ENCODE assay signal across 26 mouse cellular contexts in genomic region chr3:63348893-63349426, GRCm38 (mm10).
A peak's percentile ranks its signal among the peaks of the same experiment; 100 is the strongest.
DNase-seq lines count a peak whose midpoint lies in the region; ATAC-seq and TF ChIP-seq lines count a peak whose summit lies in the region.
"Had no signal": no experiment of that assay in that cellular context is flagged by ENCODE, and none has a peak within 500 bp of the region (broad histone marks: within the 10 kb centered on the region; RNA-seq: fewer than 3 reads in every experiment).

No protein-coding gene starts in this region.

- H3K36me3 ChIP-seq in kidney, adult 2 months (ENCODE audit: control insufficient read depth, insufficient read depth, low read length) = no peaks in the 10 kb centered on the region
- H3K36me3 ChIP-seq in kidney, embryonic 14.5 days (ENCODE audit: control insufficient read depth, insufficient read depth, low read length) = no peaks in the 10 kb centered on the region; the same call in 1 of the 2 replicates
- H3K36me3 ChIP-seq in kidney, postnatal 0 days (ENCODE audit: insufficient read depth, low read length) = no peaks in the 10 kb centered on the region
- no peaks in the 10 kb centered on the region for H3K36me3 ChIP-seq in midbrain, embryonic 16.5 days (ENCODE audit: control insufficient read depth, insufficient read depth, low read length)
- H3K36me3 ChIP-seq: hindbrain, embryonic 10.5 days; hindbrain, embryonic 13.5 days had no signal

- POLR2A ChIA-PET in Patski (lab: Charles Lee) = interaction anchor here (0.5 to 3.5 kb wide), 3 partner anchors 23 to 364 kb away, joined by 3 to 12 read pairs (median 4); no protein-coding TSS in a partner anchor

- H3K9ac ChIP-seq in kidney, embryonic 14.5 days (ENCODE audit: low read depth, low read length) = no peak overlapping the region
- no peak overlapping the region for H3K9ac ChIP-seq in kidney, postnatal 0 days (ENCODE audit: low read depth, low read length)
- no peak overlapping the region for H3K9ac ChIP-seq in midbrain, embryonic 16.5 days (ENCODE audit: low read depth, low read length)
- H3K9ac ChIP-seq: embryonic facial prominence, embryonic 12.5 days; embryonic facial prominence, embryonic 15.5 days; forebrain, postnatal 0 days; hindbrain, embryonic 13.5 days had no signal

- DNase-seq in kidney, adult 2 months = peak; percentile 36
- DNase-seq in kidney, postnatal 0 days (ENCODE audit: low spot score) = no peak
- no peak for DNase-seq in kidney, postnatal 4 days
- DNase-seq in Patski (ENCODE audit: low read depth, low spot score) = peak; percentile 77
- DNase-seq in yolk sac, embryonic 10.5 days (ENCODE audit: low spot score) = peak; percentile 58
- no peak for DNase-seq in layer of hippocampus, adult 18-20 months (ENCODE audit: low spot score in 2 of 2)
- DNase-seq: adrenal gland, adult 2 months; adrenal gland, postnatal 14 days; cerebellum, adult 11 months; cerebellum, adult 2 months; cerebellum, adult 9-11 months; cerebellum, postnatal 25 days; forebrain, postnatal 0 days; gastrocnemius, postnatal 10 days; gastrocnemius, postnatal 36 days; heart, postnatal 36 days had no signal

- TF ChIP-seq POLR2A in kidney, adult 2 months (IDR thresholded peaks at IDR 0.05; ENCODE audit: low read depth, low read length) = no peak

- TF ChIP-seq CTCF in kidney, adult 2 months (conservative IDR thresholded peaks at IDR 0.05; ENCODE audit: insufficient read depth, insufficient read length, low read depth, low read length) = no peak
- no peak for TF ChIP-seq CTCF in kidney, postnatal 0 days (IDR thresholded peaks at IDR 0.05; ENCODE audit: low read depth)
- TF ChIP-seq CTCF in Patski (IDR thresholded peaks at IDR 0.05) = no peak

- no peak overlapping the region for H3K4me3 ChIP-seq in kidney, adult 2 months (ENCODE audit: insufficient read depth, low read depth, low read length)
- no peak overlapping the region for H3K4me3 ChIP-seq in kidney, embryonic 14.5 days (ENCODE audit: low read length)
- H3K4me3 ChIP-seq in kidney, postnatal 0 days (replicated peaks; ENCODE audit: low read depth, low read length) = no peak overlapping the region
- H3K4me3 ChIP-seq in midbrain, embryonic 16.5 days (ENCODE audit: low read depth, low read length) = no peak overlapping the region
- H3K4me3 ChIP-seq: embryonic facial prominence, embryonic 12.5 days; embryonic facial prominence, embryonic 15.5 days; hindbrain, embryonic 10.5 days; hindbrain, embryonic 13.5 days had no signal

- no peak for ATAC-seq in kidney, embryonic 14.5 days (ENCODE audit: low FRiP score, low TSS enrichment)
- peak; percentile 57; the same call in 1 of the 2 replicates for ATAC-seq in kidney, postnatal 0 days (replicated peaks; ENCODE audit: low FRiP score, low read depth)
- peak; percentile 64 for ATAC-seq in Patski
- no peak for ATAC-seq in midbrain, embryonic 16.5 days
- ATAC-seq: CD4-positive, CD25-positive, alpha-beta regulatory T cell, adult 4 months; forebrain, embryonic 14.5 days; forebrain, postnatal 0 days; hindbrain, embryonic 16.5 days had no signal

- H3K4me2 ChIP-seq in kidney, embryonic 14.5 days (replicated peaks; ENCODE audit: low read depth, low read length) = no peak overlapping the region
- H3K4me2 ChIP-seq in kidney, postnatal 0 days (ENCODE audit: low read length) = no peak overlapping the region
- H3K4me2 ChIP-seq in midbrain, embryonic 16.5 days (ENCODE audit: low read length) = no peak overlapping the region
- H3K4me2 ChIP-seq: embryonic facial prominence, embryonic 12.5 days; embryonic facial prominence, embryonic 15.5 days; heart, embryonic 11.5 days; hindbrain, embryonic 13.5 days had no signal

- H3K27ac ChIP-seq in kidney, adult 2 months (ENCODE audit: insufficient read depth, low read depth, low read length) = no peak overlapping the region
- H3K27ac ChIP-seq in kidney, embryonic 14.5 days (ENCODE audit: low read depth, low read length) = no peak overlapping the region
- no peak overlapping the region for H3K27ac ChIP-seq in kidney, postnatal 0 days
- no peak overlapping the region for H3K27ac ChIP-seq in midbrain, embryonic 16.5 days (ENCODE audit: low read length)
- H3K27ac ChIP-seq: embryonic facial prominence, embryonic 12.5 days; embryonic facial prominence, embryonic 15.5 days; hindbrain, embryonic 10.5 days; hindbrain, embryonic 13.5 days had no signal

- in situ Hi-C loops in Patski (cut with MboI; ENCODE audit: low pct_unique_long_range_greater_than_20kb) = no loop called here

- 48% methylated on average over 2 of the region's 2 CpGs for WGBS in kidney, adult 2 months
- 76% methylated on average over 2 of the region's 2 CpGs for WGBS in kidney, embryonic 14.5 days
- WGBS in kidney, postnatal 0 days = 77% methylated on average over 2 of the region's 2 CpGs
- WGBS in midbrain, embryonic 16.5 days = 81% methylated on average over 2 of the region's 2 CpGs

- CTCF ChIA-PET in Patski (lab: Charles Lee) = interaction anchor here (0.7 to 3.7 kb wide), 7 partner anchors 9 to 56 kb away, joined by 3 to 23 read pairs (median 3); no protein-coding TSS in a partner anchor

- H3K9me3 ChIP-seq in kidney, embryonic 14.5 days (ENCODE audit: control insufficient read depth, low read length) = no peaks in the 10 kb centered on the region
- no peaks in the 10 kb centered on the region for H3K9me3 ChIP-seq in kidney, postnatal 0 days (replicated peaks; ENCODE audit: low read length)
- no peaks in the 10 kb centered on the region for H3K9me3 ChIP-seq in midbrain, embryonic 16.5 days (replicated peaks; ENCODE audit: control insufficient read depth, low read length, poor library complexity, severe bottlenecking)
- H3K9me3 ChIP-seq: embryonic facial prominence, embryonic 12.5 days; embryonic facial prominence, embryonic 15.5 days; hindbrain, embryonic 10.5 days; hindbrain, embryonic 13.5 days had no signal

- H3K4me1 ChIP-seq in kidney, adult 2 months (ENCODE audit: control insufficient read depth, insufficient read depth, low read length) = 0 out of 2 replicates have a peak, but pooled peaks cover 6% of the 10 kb centered on the region
- H3K4me1 ChIP-seq in kidney, embryonic 14.5 days (ENCODE audit: control insufficient read depth, insufficient read depth, low read length) = no peaks in the 10 kb centered on the region
- H3K4me1 ChIP-seq in kidney, postnatal 0 days (replicated peaks; ENCODE audit: insufficient read depth, low read length) = no peaks in the 10 kb centered on the region
- H3K4me1 ChIP-seq in midbrain, embryonic 16.5 days (ENCODE audit: control insufficient read depth, insufficient read depth, low read length) = no peaks in the 10 kb centered on the region
- H3K4me1 ChIP-seq: embryonic facial prominence, embryonic 12.5 days; embryonic facial prominence, embryonic 15.5 days; hindbrain, embryonic 10.5 days; hindbrain, embryonic 13.5 days had no signal

- H3K27me3 ChIP-seq in kidney, adult 2 months (replicated peaks; ENCODE audit: control insufficient read depth, insufficient read depth, low read length) = no peaks in the 10 kb centered on the region
- H3K27me3 ChIP-seq in kidney, embryonic 14.5 days (ENCODE audit: control insufficient read depth, insufficient read depth, low read length) = no peaks in the 10 kb centered on the region
- H3K27me3 ChIP-seq in kidney, postnatal 0 days (ENCODE audit: insufficient read depth, low read length) = no peaks in the 10 kb centered on the region
- no peaks in the 10 kb centered on the region for H3K27me3 ChIP-seq in Patski
- H3K27me3 ChIP-seq in midbrain, embryonic 16.5 days (ENCODE audit: control insufficient read depth, insufficient read depth, low read depth, low read length) = no peaks in the 10 kb centered on the region
- H3K27me3 ChIP-seq: embryonic facial prominence, embryonic 12.5 days; embryonic facial prominence, embryonic 15.5 days; hindbrain, embryonic 13.5 days had no signal

Comparison
In these comparisons a context has a peak if more than half of its experiments do, and no peak if none do; other contexts are left out.
1. DNase-seq: peak in kidney, adult 2 months (single experiment), Patski (single experiment) and yolk sac, embryonic 10.5 days (single experiment); none in kidney, postnatal 0 days (single experiment), kidney, postnatal 4 days (0 of 2) and layer of hippocampus, adult 18-20 months (0 of 2).
2. ATAC-seq: peak in kidney, postnatal 0 days (single experiment) and Patski (single experiment); none in kidney, embryonic 14.5 days (single experiment) and midbrain, embryonic 16.5 days (single experiment).